Mouse (Mus musculus): ENCODE data around the gene Fam163b.

GRCm38 (mm10) chr2:27120241-27120641 is 22.1 kb downstream of the Fam163b start:
- no peak for TF ChIP-seq POLR2A (IDR thresholded peaks at IDR 0.05; ENCODE audit: borderline replicate concordance, control insufficient read depth, low read depth, low read length)
- no peak for TF ChIP-seq CTCF (IDR thresholded peaks at IDR 0.05; ENCODE audit: control insufficient read depth, insufficient read depth, low read length)

Measured in bone marrow, adult 2 months (tissue).